Mouse (Mus musculus) splenic B cell, adult 2 months (primary cell): ENCODE results near the gene Kcnh1.

Experiments used
- DNase-seq: peaks from one replicate; pipeline ENCODE4 v3.0.0-alpha.2; 2011; ENCODE audit warnings: low read depth, low spot score
- H3K27me3 ChIP-seq: 2 replicates; pipeline ENCODE4 v1.6.1; 2012; ENCODE audit warnings: mild to moderate bottlenecking, low read length, moderate library complexity, mixed read lengths; ENCODE audit not compliant: control insufficient read depth, poor library complexity, insufficient read depth, severe bottlenecking
- H3K36me3 ChIP-seq: 2 replicates; pipeline ENCODE4 v1.6.1; 2012; ENCODE audit warnings: mild to moderate bottlenecking, low read length, moderate library complexity, mixed read lengths; ENCODE audit not compliant: control insufficient read depth, poor library complexity, insufficient read depth, severe bottlenecking

Kcnh1 gene

DNA sequence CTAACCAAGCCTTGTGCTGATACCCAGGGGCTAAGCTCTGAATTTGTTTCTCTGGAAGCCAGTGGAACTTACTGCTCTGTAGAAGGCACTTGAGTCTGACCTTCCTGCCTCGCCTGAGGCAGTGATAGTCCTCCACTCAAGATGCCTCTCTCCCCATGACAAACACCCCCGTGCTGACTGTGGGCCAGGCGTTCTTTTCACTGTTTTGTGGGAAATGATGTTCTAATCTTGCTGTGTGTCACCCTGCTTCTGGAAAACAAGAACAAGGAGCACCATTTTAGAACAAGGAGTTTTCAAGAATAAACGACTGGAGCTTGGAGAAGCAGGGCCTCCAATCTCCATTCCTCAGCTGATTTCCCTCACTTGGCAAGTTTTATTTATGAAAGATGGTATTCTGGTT, 273.2 kb downstream of the Kcnh1 start:
- H3K27me3 ChIP-seq, result no peaks in the 10 kb centered on the region

GRCm38 (mm10) chr1:192472366-192472765, 281.8 kb downstream of the Kcnh1 start:
- no peak for DNase-seq
- Histone ChIP-seq H3K36me3 (no peaks in the 10 kb centered on the region), H3K27me3 (no peaks in the 10 kb centered on the region)

More for the DNA sequence above, 273.2 kb downstream of the Kcnh1 start:
- no peak for DNase-seq
- H3K36me3 ChIP-seq, result no peaks in the 10 kb centered on the region

DNA sequence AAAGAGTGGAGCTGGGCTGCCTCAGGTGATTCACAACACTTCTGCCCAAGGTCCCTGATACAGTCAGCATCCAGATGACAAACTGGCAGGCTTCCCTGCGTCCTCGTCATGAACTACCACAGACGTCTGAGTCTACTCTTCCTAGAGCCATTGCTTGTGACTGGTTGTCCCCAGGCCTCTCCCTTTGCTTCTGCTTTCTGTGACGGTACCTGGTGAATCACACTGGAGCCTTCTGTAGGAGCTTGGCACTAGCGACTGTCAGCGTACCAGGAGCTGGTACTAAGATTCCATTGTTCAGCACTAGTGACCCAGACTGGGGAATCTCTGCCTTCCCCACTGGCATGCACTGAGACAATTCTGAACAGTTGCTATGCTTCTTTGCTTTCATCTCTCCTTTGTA, 282.6 kb downstream of the Kcnh1 start:
- Histone ChIP-seq H3K27me3 (no peaks in the 10 kb centered on the region), H3K36me3 (no peaks in the 10 kb centered on the region)
- DNase-seq, result no peak

DNA sequence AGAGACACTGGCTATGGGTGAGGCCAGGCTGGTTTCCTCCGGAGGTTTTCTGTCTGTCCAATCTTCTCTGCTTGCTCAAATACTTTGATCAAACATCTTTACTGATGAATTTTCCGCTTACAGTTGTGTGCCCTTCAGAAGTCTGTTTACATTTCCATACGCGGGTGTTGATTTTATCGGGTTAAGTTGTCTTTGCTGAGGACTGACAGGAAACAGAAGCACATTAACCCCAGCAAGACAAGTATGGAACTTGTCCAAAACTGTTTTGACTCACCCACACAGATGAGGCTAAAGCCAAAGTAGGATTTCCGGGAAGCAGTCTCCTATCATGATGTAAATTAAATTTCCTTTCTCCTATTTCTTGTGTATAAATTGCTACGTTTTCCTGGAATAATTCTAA, 286.1 kb downstream of the Kcnh1 start:
- H3K27me3 ChIP-seq, result no peaks in the 10 kb centered on the region
- no peaks in the 10 kb centered on the region for H3K36me3 ChIP-seq
- DNase-seq, result no peak

DNA sequence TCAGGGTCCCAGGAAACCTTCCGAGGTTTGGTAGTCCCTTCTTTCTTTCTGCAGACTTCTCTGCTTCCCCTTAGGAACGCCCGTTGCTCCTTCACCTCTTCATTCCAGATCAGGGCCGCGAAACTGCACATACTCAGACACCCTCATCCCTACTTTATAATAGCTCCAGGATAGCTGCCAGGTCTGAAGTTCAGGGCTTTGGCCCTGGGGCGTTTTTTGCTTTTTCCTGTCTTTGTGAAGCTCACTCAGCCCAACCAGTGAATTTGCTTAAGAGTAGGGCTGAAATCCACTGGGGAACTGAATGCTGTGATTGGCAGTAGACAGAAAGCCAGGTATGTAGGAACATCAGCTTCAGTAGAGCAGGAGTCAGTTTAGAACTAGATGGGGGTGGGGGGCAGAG, 287.0 kb downstream of the Kcnh1 start:
- Histone ChIP-seq H3K36me3 (no peaks in the 10 kb centered on the region), H3K27me3 (no peaks in the 10 kb centered on the region)
- no peak for DNase-seq

DNA sequence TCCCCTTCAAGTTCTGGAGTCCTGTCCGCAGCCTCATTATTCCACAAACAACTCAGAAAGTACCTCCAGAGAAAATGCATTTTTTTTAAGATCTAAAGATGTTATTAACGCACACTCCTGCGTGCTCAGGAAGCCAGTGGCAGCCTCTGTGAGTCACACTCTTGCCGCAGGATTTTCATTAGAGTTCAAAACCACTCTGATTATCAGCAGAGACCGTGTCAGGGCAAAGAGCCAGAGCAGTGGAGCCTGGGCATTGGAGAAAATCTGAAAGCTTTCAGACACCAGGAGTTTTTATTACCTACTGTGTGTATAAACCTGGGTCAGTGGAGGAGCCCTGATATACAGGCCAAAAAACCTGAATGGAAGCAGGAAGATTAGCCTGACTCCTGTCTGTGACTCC, 287.6 kb downstream of the Kcnh1 start:
- no peaks in the 10 kb centered on the region for H3K27me3 ChIP-seq
- H3K36me3 ChIP-seq, result no peaks in the 10 kb centered on the region
- DNase-seq, result no peak

DNA sequence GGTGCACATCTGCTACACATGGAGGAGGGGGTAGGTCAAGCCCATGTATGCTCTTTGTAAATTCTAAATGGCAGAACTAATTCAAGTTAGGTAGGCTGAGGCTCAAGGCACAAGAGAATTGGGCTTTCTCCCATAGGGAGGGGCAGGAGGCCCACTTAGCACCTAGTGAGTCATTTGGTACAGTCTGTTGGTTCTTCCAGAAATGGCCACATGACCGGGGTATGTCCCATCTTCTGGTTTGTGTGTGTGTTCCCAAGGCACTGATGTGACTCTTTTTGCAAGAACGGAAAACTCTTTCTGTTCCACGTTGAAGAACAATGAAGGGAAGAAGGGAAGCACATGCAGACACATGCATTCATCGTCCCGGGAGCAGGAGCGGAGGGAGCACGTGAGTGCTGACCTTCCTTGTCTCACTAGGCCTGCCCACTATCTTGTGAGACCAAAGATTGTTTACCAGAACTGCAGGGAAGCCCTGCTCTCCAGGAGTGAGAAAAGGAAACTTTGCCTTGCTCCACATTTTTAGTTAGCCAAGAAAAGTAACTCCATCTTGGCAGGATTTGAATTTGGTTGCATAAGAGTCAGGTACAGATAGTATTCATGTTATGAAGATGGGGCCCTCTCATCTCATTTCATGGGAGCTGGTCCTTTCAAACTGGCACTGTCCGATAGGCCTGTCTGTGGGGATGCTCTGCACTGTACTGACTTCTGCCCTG, 289.7 kb downstream of the Kcnh1 start:
- no peaks in the 10 kb centered on the region for H3K27me3 ChIP-seq
- no peaks in the 10 kb centered on the region for H3K36me3 ChIP-seq
- no peak for DNase-seq

DNA sequence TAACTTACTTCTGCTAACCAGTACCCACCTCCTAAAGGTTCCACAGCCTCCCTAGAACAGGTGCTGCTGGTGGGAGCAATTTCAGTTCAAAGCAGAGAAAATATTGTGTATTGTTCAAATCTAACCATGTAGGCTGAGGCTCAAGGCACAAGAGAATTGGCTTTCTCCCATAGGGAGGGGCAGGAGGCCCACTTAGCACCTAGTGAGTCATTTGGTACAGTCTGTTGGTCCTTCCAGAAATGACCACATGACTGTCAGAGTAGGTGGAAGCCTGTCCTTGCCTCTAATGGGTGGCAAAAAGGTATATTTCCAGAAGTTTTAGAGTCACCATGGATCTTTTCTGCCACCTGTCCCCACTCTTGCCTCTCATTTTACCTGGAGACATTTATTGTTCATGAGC, 290.9 kb downstream of the Kcnh1 start:
- no peaks in the 10 kb centered on the region for H3K27me3 ChIP-seq
- H3K36me3 ChIP-seq, result no peaks in the 10 kb centered on the region
- no peak for DNase-seq

DNA sequence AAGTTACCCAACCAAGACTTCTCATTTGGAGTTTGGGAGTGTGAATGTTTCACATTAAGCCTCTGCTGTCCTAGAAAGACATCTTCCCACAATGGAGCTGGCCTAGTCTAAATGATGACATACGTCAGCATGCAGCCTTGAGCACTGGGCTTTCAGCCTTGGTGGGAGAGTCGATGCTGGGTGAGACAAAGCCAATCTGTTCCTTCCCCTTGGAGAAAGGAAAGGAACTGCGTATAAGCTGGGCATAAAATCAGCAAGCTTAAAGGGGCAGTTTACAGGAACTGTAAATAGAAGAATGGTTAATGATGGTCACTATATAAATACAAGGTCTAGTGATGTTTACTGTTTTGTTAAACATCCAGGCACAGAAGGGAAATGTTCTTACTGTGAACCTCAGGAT, 294.5 kb downstream of the Kcnh1 start:
- no peaks in the 10 kb centered on the region for H3K27me3 ChIP-seq
- DNase-seq, result no peak
- no peaks in the 10 kb centered on the region for H3K36me3 ChIP-seq

- H3K27me3 ChIP-seq, result no peaks in the 10 kb centered on the region
- H3K36me3 ChIP-seq, result no peaks in the 10 kb centered on the region
- no peak for DNase-seq
These were observed 297.0 kb downstream of the Kcnh1 start for GRCm38 (mm10) chr1:192487571-192487970.

- no peaks in the 10 kb centered on the region for H3K36me3 ChIP-seq
- no peaks in the 10 kb centered on the region for H3K27me3 ChIP-seq
- no peak for DNase-seq
These were observed 299.6 kb downstream of the Kcnh1 start for GRCm38 (mm10) chr1:192489908-192490825.

GRCm38 (mm10) chr1:192497505-192497904, 306.9 kb downstream of the Kcnh1 start:
- Histone ChIP-seq H3K27me3 (no peaks in the 10 kb centered on the region), H3K36me3 (no peaks in the 10 kb centered on the region)
- no peak for DNase-seq

GRCm38 (mm10) chr1:192502016-192502415, 311.4 kb downstream of the Kcnh1 start:
- Histone ChIP-seq H3K27me3 (no peaks in the 10 kb centered on the region), H3K36me3 (no peaks in the 10 kb centered on the region)
- DNase-seq, result no peak

GRCm38 (mm10) chr1:192502835-192503234, 312.3 kb downstream of the Kcnh1 start:
- no peaks in the 10 kb centered on the region for H3K27me3 ChIP-seq
- no peak for DNase-seq
- no peaks in the 10 kb centered on the region for H3K36me3 ChIP-seq

GRCm38 (mm10) chr1:192503651-192504050, 313.1 kb downstream of the Kcnh1 start:
- no peak for DNase-seq

More at GRCm38 (mm10) chr1:192503651-192504050, 313.1 kb downstream of the Kcnh1 start:
- H3K27me3 ChIP-seq, result no peaks in the 10 kb centered on the region
- no peaks in the 10 kb centered on the region for H3K36me3 ChIP-seq
